ENCODE assay signal across 8 mouse cellular contexts in genomic region chr1:167000529-167001173, GRCm38 (mm10). TPM values are rescaled to one million over a fixed set of nuclear protein-coding genes. Genes with fewer than 3 reads are reported as not detected.
DNase-seq lines count a peak whose midpoint lies in the region; ATAC-seq lines count a peak whose summit lies in the region.

No protein-coding gene starts in this region.

- peaks cover 6% of the 10 kb centered on the region; the same call in 1 of the 2 replicates for H3K4me1 ChIP-seq in intestine, embryonic 14.5 days (replicated peaks; ENCODE audit: control insufficient read depth, insufficient read depth, low read length)

- H3K27ac ChIP-seq in intestine, embryonic 14.5 days (ENCODE audit: low read depth): no peak overlapping the region

- WGBS in intestine, embryonic 14.5 days: 1% methylated on average over 55 of the region's 76 CpGs

- H3K4me2 ChIP-seq in intestine, embryonic 14.5 days (ENCODE audit: low read length): peak overlapping the region; percentile 95

- no peaks in the 10 kb centered on the region for H3K36me3 ChIP-seq in intestine, embryonic 14.5 days (ENCODE audit: control insufficient read depth, insufficient read depth, low read length)

- H3K4me3 ChIP-seq in intestine, embryonic 14.5 days (ENCODE audit: low read depth, low read length): peak overlapping the region; percentile 63

- ATAC-seq in common myeloid progenitor, adult 5-6 weeks (replicated peaks; ENCODE audit: low read depth, poor library complexity, severe bottlenecking): peak; percentile 23; the same call in 1 of the 2 replicates
- ATAC-seq in intestine, embryonic 14.5 days (replicated peaks; ENCODE audit: low FRiP score, low TSS enrichment, low read depth): peak; percentile 83
- ATAC-seq in activated CD4-positive, CD25-positive, alpha-beta regulatory T cell, adult 4 months: no peak

- no peaks in the 10 kb centered on the region for H3K9me3 ChIP-seq in intestine, embryonic 14.5 days (ENCODE audit: control insufficient read depth, low read length)

- H3K9ac ChIP-seq in intestine, embryonic 14.5 days (ENCODE audit: low read length): peak overlapping the region; percentile 64

- DNase-seq in adrenal gland, adult 8-10 months: peak; percentile 62
- peak; percentile 76 for DNase-seq in gastrocnemius, postnatal 14 days
- DNase-seq in intestine, embryonic 14.5 days (ENCODE audit: low spot score): peak; percentile 82
- peak; percentile 80 to 81 for DNase-seq in left cerebral cortex, postnatal 36 days (ENCODE audit: low spot score in 2 of 2)
- DNase-seq in mesoderm, embryonic 11.5 days (ENCODE audit: low read depth, low spot score): peak; percentile 77
- peak; percentile 34 to 43 for DNase-seq in right cerebral cortex, postnatal 36 days (ENCODE audit: low spot score in 2 of 2)

- intact Hi-C loops in gastrocnemius, postnatal 14 days (cut with DNase I; ENCODE audit: low total_unique reads): no loop called here
- intact Hi-C loops in left cerebral cortex, postnatal 36 days (cut with DNase I): loop anchor here (5.0 to 10.0 kb wide), 4 partner anchors 67 to 337 kb away; no protein-coding TSS in a partner anchor

- peaks cover 24% of the 10 kb centered on the region for H3K27me3 ChIP-seq in intestine, embryonic 14.5 days (replicated peaks; ENCODE audit: control insufficient read depth, insufficient read depth, low read length)

RNA-seq across cellular contexts. Expression of gene Fam78b, which starts 0.6 kb away (rescaled TPM):
- 1 to 10 TPM; 3.9 to 8.4 (median 4.4) TPM for total RNA-seq in adrenal gland, adult 8-10 months (2022)
- total RNA-seq in common myeloid progenitor, adult 5-6 weeks (2017): 0.32 TPM in 1 of 2 replicates, not detected in the other
- total RNA-seq in gastrocnemius, postnatal 14 days (2021): 1 to 10 TPM; 2.4 to 2.5 TPM
- polyA plus RNA-seq in intestine, embryonic 14.5 days (2014; fragmentation: Nextera tagmentation; extraction: Ambion mirVana): 1.9 and 2.0 TPM in 2 replicates
- total RNA-seq in left cerebral cortex, postnatal 36 days (2021): 10 to 100 TPM; 31.6 to 33.5 TPM
- not detected for polyA plus RNA-seq in activated CD4-positive, CD25-positive, alpha-beta regulatory T cell, adult 4 months (2017; shearing (Covaris generic))
